Mouse (Mus musculus) adrenal gland, postnatal 36 days (tissue): Measurements from ENCODE around the gene Akap13. TPM values are rescaled to one million over a fixed set of nuclear protein-coding genes. Genes with fewer than 3 reads are reported as not detected.
A peak's percentile ranks its signal among the peaks of the same experiment; 100 is the strongest.

Source experiments
- DNase-seq, 2 experiments: peaks; one replicate each; pipeline ENCODE4 v3.0.0; 2021; ENCODE audit warnings: mixed read lengths in 1 of 2
- total RNA-seq, 2 experiments: library from RNA; stranded (reverse); gene quantifications; 2 replicates each; pipeline ENCODE4 v1.2.3; 2021

The Akap13 gene
- total RNA-seq, 2 experiments from 2014 or later: 56.6 to 73.3 TPM

GRCm38 (mm10) chr7:75559119-75559518 lies 103.8 kb downstream of the Akap13 start:
- DNase-seq: no peak

- DNase-seq: no peak
Observed at GRCm38 (mm10) chr7:75559915-75560314, 104.6 kb downstream of the Akap13 start.

GRCm38 (mm10) chr7:75560566-75560965 lies 105.2 kb downstream of the Akap13 start:
- peak in 1 of 2 experiments; percentile 34 for DNase-seq

GRCm38 (mm10) chr7:75561134-75561533 lies 105.8 kb downstream of the Akap13 start:
- no peak for DNase-seq

- DNase-seq: no peak
Observed at GRCm38 (mm10) chr7:75568276-75568675, 112.9 kb downstream of the Akap13 start.

GRCm38 (mm10) chr7:75568883-75569282 lies 113.5 kb downstream of the Akap13 start:
- DNase-seq: no peak

- DNase-seq: no peak
Observed at GRCm38 (mm10) chr7:75570218-75570617, 114.9 kb downstream of the Akap13 start.

- no peak for DNase-seq
Observed at GRCm38 (mm10) chr7:75571078-75571477, 115.7 kb downstream of the Akap13 start.

GRCm38 (mm10) chr7:75572127-75572526 lies 116.8 kb downstream of the Akap13 start:
- DNase-seq: no peak

GRCm38 (mm10) chr7:75575120-75575649 lies 119.9 kb downstream of the Akap13 start:
- DNase-seq: peak in 1 of 2 experiments; percentile 16

- no peak for DNase-seq
Observed at GRCm38 (mm10) chr7:75575800-75576585, 120.7 kb downstream of the Akap13 start.

- no peak for DNase-seq
Observed at GRCm38 (mm10) chr7:75576851-75577250, 121.5 kb downstream of the Akap13 start.

- peak in 1 of 2 experiments; percentile 16 for DNase-seq
Observed at GRCm38 (mm10) chr7:75577353-75577752, 122.0 kb downstream of the Akap13 start.

- DNase-seq: no peak
Observed at GRCm38 (mm10) chr7:75578647-75579046, 123.3 kb downstream of the Akap13 start.

- DNase-seq: no peak
Observed at GRCm38 (mm10) chr7:75582091-75582490, 126.8 kb downstream of the Akap13 start.

- no peak for DNase-seq
Observed at GRCm38 (mm10) chr7:75584100-75584499, 128.8 kb downstream of the Akap13 start.

GRCm38 (mm10) chr7:75585409-75585808 lies 130.1 kb downstream of the Akap13 start:
- DNase-seq: no peak

- DNase-seq: no peak
Observed at GRCm38 (mm10) chr7:75586113-75586512, 130.8 kb downstream of the Akap13 start.

GRCm38 (mm10) chr7:75587727-75588126 lies 132.4 kb downstream of the Akap13 start:
- peak in 1 of 2 experiments; percentile 52 for DNase-seq

GRCm38 (mm10) chr7:75589304-75589973 lies 134.1 kb downstream of the Akap13 start:
- no peak for DNase-seq

- no peak for DNase-seq
Observed at GRCm38 (mm10) chr7:75591961-75592360, 136.6 kb downstream of the Akap13 start.

GRCm38 (mm10) chr7:75594801-75595200 lies 139.5 kb downstream of the Akap13 start:
- DNase-seq: peak in 1 of 2 experiments; percentile 42

GRCm38 (mm10) chr7:75595268-75595667 lies 139.9 kb downstream of the Akap13 start:
- DNase-seq: no peak
